Comparison of ENCODE assay signal across 13 mouse cellular contexts in the genomic region with DNA sequence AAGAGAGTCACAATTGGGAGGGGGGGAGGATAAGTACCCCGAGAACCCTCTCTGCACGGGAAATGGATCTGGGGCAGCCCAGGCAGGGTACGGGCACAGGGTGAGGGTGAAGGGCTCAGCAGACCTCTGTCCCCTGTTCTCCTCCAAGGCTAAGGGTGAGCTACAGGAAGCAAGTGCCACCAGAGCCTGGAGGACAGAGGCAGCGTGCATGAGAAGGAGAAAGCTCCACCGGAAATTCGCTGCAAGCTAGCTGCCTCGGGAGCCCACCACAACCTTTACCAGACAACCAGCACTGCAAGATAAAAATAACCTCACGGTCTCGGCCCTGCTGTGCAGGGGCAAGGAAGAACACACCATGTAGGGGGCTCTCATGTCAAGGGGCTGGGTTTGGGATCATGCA. TPM values are rescaled to one million over a fixed set of nuclear protein-coding genes. Genes with fewer than 3 reads are reported as not detected.
DNase-seq lines count a peak whose midpoint lies in the region; ATAC-seq and TF ChIP-seq lines count a peak whose summit lies in the region.
"Had no signal": no experiment of that assay in that cellular context is flagged by ENCODE, and none has a peak within 500 bp of the region (broad histone marks: within the 10 kb centered on the region; RNA-seq: fewer than 3 reads in every experiment).

No protein-coding gene starts in this region.

- no peak for TF ChIP-seq CTCF in heart, postnatal 0 days (IDR thresholded peaks at IDR 0.05; ENCODE audit: low read depth)

- no peak for DNase-seq in heart, postnatal 0 days (ENCODE audit: low spot score)
- DNase-seq in heart, postnatal 10 days, result no peak
- peak; percentile 72 for DNase-seq in CD4-positive, CD25-positive, alpha-beta regulatory T cell, adult 2 months (ENCODE audit: low read depth, low spot score)
- no peak for DNase-seq in left cerebral cortex, postnatal 14 days (ENCODE audit: low spot score in 2 of 2)
- no peak for DNase-seq in adrenal gland, postnatal 36 days
- no peak for DNase-seq in cerebellum, adult 8-10 months
- DNase-seq: cerebellum, postnatal 25 days; gastrocnemius, postnatal 14 days; left cerebral cortex, postnatal 4 days had no signal

- peak overlapping the region; percentile 89 for H3K27ac ChIP-seq in heart, postnatal 0 days (ENCODE audit: low read depth)
- H3K27ac ChIP-seq: neural tube, embryonic 15.5 days had no signal

- peak overlapping the region; percentile 26; the same call in 1 of the 2 replicates for H3K4me2 ChIP-seq in heart, postnatal 0 days (ENCODE audit: low read depth, low read length)
- H3K4me2 ChIP-seq: neural tube, embryonic 15.5 days had no signal

- no peaks in the 10 kb centered on the region for H3K9me3 ChIP-seq in heart, postnatal 0 days (replicated peaks; ENCODE audit: control insufficient read depth, low read length)
- H3K9me3 ChIP-seq: G1E; neural tube, embryonic 15.5 days had no signal

- peaks cover 16% of the 10 kb centered on the region for H3K4me1 ChIP-seq in heart, postnatal 0 days (ENCODE audit: control insufficient read depth, insufficient read depth)

- H3K4me3 ChIP-seq in heart, postnatal 0 days (ENCODE audit: low read depth, low read length), result no peak overlapping the region
- H3K4me3 ChIP-seq: neural tube, embryonic 15.5 days had no signal

- peak overlapping the region; percentile 55; the same call in 1 of the 2 replicates for H3K9ac ChIP-seq in heart, postnatal 0 days (replicated peaks; ENCODE audit: low read depth, low read length)
- H3K9ac ChIP-seq: neural tube, embryonic 15.5 days had no signal

- intact Hi-C loops in heart, postnatal 10 days (cut with DNase I), result no loop called here
- intact Hi-C loops in left cerebral cortex, postnatal 14 days (cut with DNase I), result no loop called here

- TF ChIP-seq EP300 in heart, postnatal 0 days (IDR thresholded peaks at IDR 0.05; ENCODE audit: low read depth), result no peak

- no peak for ATAC-seq in heart, postnatal 0 days (ENCODE audit: insufficient read depth, low read depth)
- peak; percentile 55 for ATAC-seq in granulocyte monocyte progenitor cell, adult 5-6 weeks (replicated peaks; ENCODE audit: poor library complexity, severe bottlenecking)
- peak; percentile 28; the same call in 1 of the 2 replicates for ATAC-seq in monocyte, adult 5-6 weeks (replicated peaks; ENCODE audit: insufficient number of reproducible peaks, low FRiP score, low TSS enrichment, poor library complexity, severe bottlenecking)

- no peaks in the 10 kb centered on the region for H3K27me3 ChIP-seq in heart, postnatal 0 days (ENCODE audit: control insufficient read depth, insufficient read depth, low read length)
- H3K27me3 ChIP-seq: neural tube, embryonic 15.5 days had no signal

- H3K36me3 ChIP-seq in heart, postnatal 0 days (replicated peaks; ENCODE audit: control insufficient read depth, insufficient read depth, low read length), result no peaks in the 10 kb centered on the region
- H3K36me3 ChIP-seq: G1E had no signal

- WGBS in heart, postnatal 0 days, result 24% methylated on average over 9 of the region's 9 CpGs

RNA-seq across cellular contexts. Expression of a gene that starts 30.0 kb away (rescaled TPM):
- total RNA-seq in heart, postnatal 0 days (2014; rRNA removed; ENCODE audit: low replicate concordance), result 453 and 478 TPM in 2 replicates
- polyA plus RNA-seq in heart, postnatal 0 days (2015; fragmentation: Nextera tagmentation; extraction: Ambion mirVana), result 28.5 and 31.1 TPM in 2 replicates
- total RNA-seq in heart, postnatal 10 days (2021), result 100 to 1,000 TPM; 456 to 731 TPM
- 21.9 and 23.5 TPM in 2 replicates for total RNA-seq in granulocyte monocyte progenitor cell, adult 5-6 weeks (2014; fragmentation: Nextera tagmentation)
- total RNA-seq in granulocyte monocyte progenitor cell, adult 5-6 weeks (2017), result 20.9 and 21.8 TPM in 2 replicates
- total RNA-seq in monocyte, adult 5-6 weeks (2017), result 71.9 to 97.1 TPM (median 79.5 TPM) in 3 replicates
- total RNA-seq in left cerebral cortex, postnatal 14 days (2021), result 10 to 100 TPM; 44.4 to 45.5 TPM
- total RNA-seq in adrenal gland, postnatal 36 days (2021), result 10 to 100 TPM; 24.2 to 29.8 TPM
